Mouse (Mus musculus) embryonic fibroblast, embryonic 13.5 days (primary cell): ENCODE measurements around the gene Med24. TPM values are rescaled to one million over a fixed set of nuclear protein-coding genes. Genes with fewer than 3 reads are reported as not detected.
"Not testable (repeated sequence)": the region's sequence is repeated elsewhere in the genome, so short reads cannot be mapped to it uniquely, and the experiment has no call there.

ENCODE experiments used
- H3K27ac ChIP-seq: 2 replicates; pipeline ENCODE4 v1.5.1; 2012; ENCODE audit warnings: low read length, control low read depth, inconsistent platforms; ENCODE audit not compliant: insufficient read depth
- H3K4me1 ChIP-seq: 2 replicates; pipeline ENCODE4 v1.6.1; 2011; ENCODE audit warnings: low read length; ENCODE audit not compliant: control insufficient read depth, insufficient read depth
- H3K4me3 ChIP-seq: 2 replicates; pipeline ENCODE4 v1.5.1; 2011; ENCODE audit warnings: mild to moderate bottlenecking, control low read depth, low read length; ENCODE audit not compliant: insufficient read depth
- CTCF ChIP-seq: IDR thresholded peaks from 2 replicates; pipeline ENCODE4 v1.5.1; 2011; ENCODE audit warnings: mild to moderate bottlenecking, control low read depth, low read length, moderate library complexity, borderline replicate concordance; ENCODE audit not compliant: insufficient read depth
- POLR2A ChIP-seq: IDR thresholded peaks from 2 replicates; pipeline ENCODE4 v1.6.1; 2011; ENCODE audit warnings: low read depth, mild to moderate bottlenecking, control low read depth, low read length, moderate library complexity
- polyA plus RNA-seq: library from polyadenylated mRNA; stranded (reverse); fragments of >200 nt; gene quantifications from 2 replicates; pipeline ENCODE4 v1.2.4, GENCODE M21; 2011; ENCODE audit warnings: low read depth; ENCODE audit not compliant: missing spikeins, insufficient read length

Gene Med24
- polyA plus RNA-seq, 1 experiment: 58.1 TPM

GRCm38 (mm10) chr11:98725926-98726506 lies 3.2 kb downstream of the Med24 start:
- H3K27ac ChIP-seq: no peak overlapping the region
- H3K4me1 ChIP-seq: peaks cover 5% of the 10 kb centered on the region; the same call in 1 of the 2 replicates
- no peak overlapping the region for H3K4me3 ChIP-seq
- no peak for TF ChIP-seq POLR2A
- TF ChIP-seq CTCF: no peak

- H3K27ac ChIP-seq: no peak overlapping the region
- TF ChIP-seq CTCF (no peak), POLR2A (no peak)
- no peak overlapping the region for H3K4me3 ChIP-seq
- no peaks in the 10 kb centered on the region for H3K4me1 ChIP-seq
Observed at GRCm38 (mm10) chr11:98723098-98723497, 6.1 kb downstream of the Med24 start.

GRCm38 (mm10) chr11:98721458-98722226 lies 7.6 kb downstream of the Med24 start:
- no peak overlapping the region for H3K27ac ChIP-seq

GRCm38 (mm10) chr11:98720756-98721155 lies 8.5 kb downstream of the Med24 start:
- H3K27ac ChIP-seq: no peak overlapping the region
- TF ChIP-seq CTCF (no peak), POLR2A (no peak)
- H3K4me1 ChIP-seq: no peaks in the 10 kb centered on the region
- no peak overlapping the region for H3K4me3 ChIP-seq

More at GRCm38 (mm10) chr11:98721458-98722226, 7.6 kb downstream of the Med24 start:
- Histone ChIP-seq H3K4me1 (no peaks in the 10 kb centered on the region), H3K4me3 (no peak overlapping the region)
- no peak for TF ChIP-seq CTCF

GRCm38 (mm10) chr11:98717904-98718303 lies 11.3 kb downstream of the Med24 start:
- H3K27ac ChIP-seq: no peak overlapping the region
- no peaks in the 10 kb centered on the region for H3K4me1 ChIP-seq
- no peak for TF ChIP-seq POLR2A
- peak; percentile 78; the same call in 1 of the 2 replicates for TF ChIP-seq CTCF
- no peak overlapping the region for H3K4me3 ChIP-seq

GRCm38 (mm10) chr11:98715946-98716345 lies 13.3 kb downstream of the Med24 start:
- no peaks in the 10 kb centered on the region for H3K4me1 ChIP-seq
- TF ChIP-seq POLR2A (no peak), CTCF (no peak)
- no peak overlapping the region for H3K27ac ChIP-seq
- H3K4me3 ChIP-seq: no peak overlapping the region

- Histone ChIP-seq H3K4me1 (peaks cover 4% of the 10 kb centered on the region; the same call in 1 of the 2 replicates), H3K4me3 (no peak overlapping the region), H3K27ac (no peak overlapping the region)
- TF ChIP-seq POLR2A (no peak), CTCF (no peak)
Observed at GRCm38 (mm10) chr11:98713703-98714102, 15.5 kb downstream of the Med24 start.

GRCm38 (mm10) chr11:98712009-98712408 lies 17.2 kb downstream of the Med24 start:
- not testable (repeated sequence) for H3K27ac ChIP-seq, H3K4me3 ChIP-seq, H3K4me1 ChIP-seq

GRCm38 (mm10) chr11:98711046-98711434 lies 18.2 kb downstream of the Med24 start:
- Histone ChIP-seq H3K4me3 (no peak overlapping the region), H3K27ac (no peak overlapping the region), H3K4me1 (peaks cover 8% of the 10 kb centered on the region)
- no peak for TF ChIP-seq POLR2A
- no peak for TF ChIP-seq CTCF

- H3K27ac ChIP-seq: peak overlapping the region; percentile 43; the same call in 1 of the 2 replicates
- H3K4me3 ChIP-seq: no peak overlapping the region
- H3K4me1 ChIP-seq: peaks cover 8% of the 10 kb centered on the region
- TF ChIP-seq POLR2A (no peak), CTCF (peak; percentile 89)
Observed at GRCm38 (mm10) chr11:98710416-98711045, 18.7 kb downstream of the Med24 start.
